Mouse (Mus musculus) heart, adult 18-20 months (tissue): ENCODE data around the gene Map3k5. TPM values are rescaled to one million over a fixed set of nuclear protein-coding genes. Genes with fewer than 3 reads are reported as not detected.
A peak's percentile ranks its signal among the peaks of the same experiment; 100 is the strongest.

Source experiments
- DNase-seq, 2 experiments: peaks; one replicate each; pipeline ENCODE4 v3.0.0; 2021 to 2022; ENCODE audit warnings: mixed read lengths in 1 of 2
- total RNA-seq, 2 experiments: library from RNA; stranded (reverse); gene quantifications; 2 replicates each; pipeline ENCODE4 v1.2.3; 2021

The Map3k5 gene
- total RNA-seq, 2 experiments from 2014 or later: 34.1 to 40.7 TPM

DNA sequence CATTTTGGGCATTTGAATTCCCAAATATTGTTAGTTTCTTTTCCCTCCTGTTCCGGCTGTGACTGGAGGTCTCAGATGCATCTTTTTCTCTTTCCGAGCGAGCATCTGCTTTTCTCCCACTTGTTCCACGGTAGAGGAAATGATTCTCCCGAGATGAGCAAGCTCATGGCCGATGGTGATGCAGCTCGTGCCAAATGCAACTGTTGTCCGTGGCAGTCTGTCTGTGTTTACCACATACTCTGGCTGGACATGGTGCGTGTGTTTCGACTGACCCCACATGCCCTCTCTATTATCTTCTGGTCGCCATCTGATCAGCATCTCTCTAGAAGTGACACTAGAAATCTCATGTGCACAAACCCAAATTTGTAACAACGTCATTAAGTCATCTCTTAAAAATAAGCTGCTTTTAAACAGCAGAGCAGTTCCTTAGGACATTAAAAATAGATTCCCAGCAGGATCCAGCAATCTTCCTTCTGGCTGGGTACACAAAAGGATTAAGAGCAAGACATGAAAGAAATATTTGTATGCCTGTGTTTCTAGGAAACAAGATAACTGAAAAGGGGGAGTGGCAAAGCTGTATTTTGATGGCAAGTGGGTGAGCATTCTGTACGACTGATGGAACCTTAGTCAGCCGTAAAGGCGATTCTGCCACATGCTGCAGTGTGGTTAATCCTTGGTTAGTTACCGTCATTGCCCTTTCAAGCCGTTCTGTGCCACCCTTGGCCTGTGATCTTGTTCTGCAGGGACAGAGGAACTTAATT, 72.2 kb downstream of the Map3k5 start:
- peak in 1 of 2 experiments; percentile 23 for DNase-seq

DNA sequence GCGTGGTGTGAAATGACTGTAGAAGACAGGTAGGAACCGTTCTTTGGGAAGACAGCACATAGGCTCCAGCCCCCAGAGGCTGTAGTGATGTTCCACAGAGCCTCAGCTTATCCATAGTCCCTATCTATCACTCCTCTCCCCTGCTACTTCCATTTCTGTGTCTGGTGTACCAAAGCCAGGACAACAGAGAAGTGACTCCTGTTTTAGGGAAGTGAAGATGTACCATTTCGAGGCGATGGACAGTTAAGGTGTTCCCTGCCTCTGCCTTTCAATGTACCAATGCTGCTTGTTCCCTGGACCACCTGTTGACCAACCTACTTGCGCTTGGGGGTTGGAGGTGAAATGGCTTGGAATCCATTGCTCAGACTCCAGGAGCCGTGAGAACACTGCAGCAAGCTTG, 75.0 kb downstream of the Map3k5 start:
- DNase-seq: no peak

GRCm38 (mm10) chr10:20010018-20010417, 75.7 kb downstream of the Map3k5 start:
- DNase-seq: no peak

- no peak for DNase-seq
These were observed 84.1 kb downstream of the Map3k5 start for GRCm38 (mm10) chr10:20018406-20018805.

- DNase-seq: no peak
These were observed 84.5 kb downstream of the Map3k5 start for GRCm38 (mm10) chr10:20018806-20019205.

GRCm38 (mm10) chr10:20021256-20021655, 87.0 kb downstream of the Map3k5 start:
- DNase-seq: no peak

GRCm38 (mm10) chr10:20021670-20022468, 87.6 kb downstream of the Map3k5 start:
- DNase-seq: no peak

DNA sequence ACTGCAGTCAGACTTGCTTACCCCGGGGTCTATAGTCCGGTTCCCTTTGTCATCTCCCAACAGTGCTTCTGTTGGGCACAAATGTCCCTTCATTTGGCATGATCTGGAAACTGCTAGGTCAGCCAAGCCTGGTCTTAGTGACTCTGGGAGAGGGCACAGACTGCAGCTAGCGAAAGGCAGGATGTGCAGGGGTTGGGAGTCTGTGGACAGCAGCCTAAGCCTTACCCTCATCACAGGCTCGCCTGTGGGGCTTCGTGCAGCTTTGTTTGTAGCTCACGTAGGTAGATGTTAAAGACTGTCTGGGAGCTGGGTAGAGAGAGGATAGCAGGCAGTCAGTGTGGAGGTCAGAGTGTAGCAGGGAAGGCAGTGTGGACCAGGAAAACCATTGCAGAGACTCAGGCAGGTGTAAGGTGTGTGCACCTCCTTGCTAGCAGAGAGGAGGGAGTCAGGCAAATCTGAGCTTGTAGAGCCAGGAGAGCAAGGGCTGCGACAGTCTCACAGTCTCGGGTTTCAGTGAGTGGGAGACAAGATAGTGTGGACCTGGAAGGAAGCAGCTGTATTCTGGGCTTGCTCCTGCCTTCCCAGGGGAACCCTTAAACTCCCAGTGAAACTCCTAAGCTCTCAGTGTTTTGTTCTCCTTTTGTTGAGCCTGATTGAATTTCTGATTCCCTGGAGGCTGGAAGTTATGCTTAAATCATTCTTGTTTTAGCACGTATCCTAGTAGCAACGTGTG, 88.5 kb downstream of the Map3k5 start:
- no peak for DNase-seq

DNA sequence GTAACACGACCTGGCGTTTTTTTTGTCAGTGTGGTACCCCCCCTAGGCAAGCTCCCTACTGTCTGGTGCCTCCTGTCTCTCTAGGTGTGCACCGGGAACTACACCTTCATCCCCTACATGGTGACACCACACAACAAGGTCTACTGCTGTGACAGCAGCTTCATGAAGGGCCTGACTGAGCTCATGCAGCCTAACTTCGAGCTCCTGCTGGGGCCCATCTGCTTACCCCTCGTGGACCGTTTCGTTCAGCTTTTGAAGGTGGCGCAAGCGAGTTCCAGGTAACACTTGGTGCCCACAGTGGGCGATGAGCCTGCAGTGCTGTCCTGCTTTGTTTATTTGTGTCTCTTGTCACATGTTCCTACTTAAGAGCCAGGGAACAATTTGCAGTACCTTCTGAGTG, 89.3 kb downstream of the Map3k5 start:
- no peak for DNase-seq

GRCm38 (mm10) chr10:20024891-20025290, 90.6 kb downstream of the Map3k5 start:
- DNase-seq: no peak

DNA sequence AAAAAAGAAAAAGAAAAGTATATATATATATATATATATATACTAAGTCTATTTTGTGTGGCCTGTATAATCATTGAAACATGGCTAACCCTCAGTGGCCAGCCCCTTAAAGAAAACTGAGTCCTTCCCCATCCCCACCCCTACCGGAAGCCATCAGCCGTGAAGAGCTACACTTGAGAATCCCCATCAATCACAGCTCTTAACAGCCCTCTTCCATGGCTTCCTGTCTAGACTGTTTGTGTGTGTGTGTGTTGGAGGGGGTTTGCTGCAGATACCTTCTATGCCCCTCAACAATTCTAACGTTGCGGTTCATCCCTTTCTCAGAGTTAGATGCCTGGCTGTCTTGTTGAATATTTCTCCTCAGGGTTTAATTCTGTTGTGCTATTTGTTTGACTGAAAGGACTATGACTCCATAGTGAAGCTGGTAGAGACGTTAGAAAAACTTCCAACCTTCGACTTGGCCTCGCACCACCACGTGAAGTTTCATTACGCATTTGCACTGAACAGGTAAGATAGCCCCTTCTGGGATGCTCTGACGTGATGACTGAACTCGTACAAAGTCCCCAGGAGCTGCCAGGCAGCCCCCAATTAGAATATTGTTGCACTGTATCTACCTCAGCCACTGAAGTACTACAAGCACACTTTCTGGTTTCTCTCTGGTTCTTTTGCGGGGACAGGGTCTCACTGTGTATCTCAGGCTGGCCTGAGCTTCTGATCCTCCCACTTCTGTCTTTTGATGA, 91.7 kb downstream of the Map3k5 start:
- DNase-seq: no peak

DNA sequence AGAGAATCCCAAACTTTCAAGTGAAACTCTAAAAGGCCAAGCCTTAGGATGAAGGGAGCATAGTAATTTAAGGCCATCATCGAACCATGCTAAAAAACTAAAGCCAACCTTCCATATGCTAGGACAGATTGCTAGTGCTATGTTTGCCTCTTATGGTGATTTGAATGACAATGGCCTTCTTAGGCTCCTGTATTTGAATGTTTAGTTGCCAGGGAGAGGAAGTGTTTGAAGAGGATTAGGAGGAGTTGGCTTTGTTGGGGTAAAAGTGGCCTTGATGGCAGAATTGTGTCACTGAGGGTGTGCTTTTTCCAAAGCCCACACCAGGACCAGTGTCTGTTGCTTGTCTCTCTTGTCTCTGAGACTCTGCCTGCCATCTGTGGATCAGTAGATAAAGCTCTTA, 96.4 kb downstream of the Map3k5 start:
- no peak for DNase-seq

- peak; percentile 80 to 83 for DNase-seq
These were observed 97.7 kb downstream of the Map3k5 start for GRCm38 (mm10) chr10:20031936-20032335.

DNA sequence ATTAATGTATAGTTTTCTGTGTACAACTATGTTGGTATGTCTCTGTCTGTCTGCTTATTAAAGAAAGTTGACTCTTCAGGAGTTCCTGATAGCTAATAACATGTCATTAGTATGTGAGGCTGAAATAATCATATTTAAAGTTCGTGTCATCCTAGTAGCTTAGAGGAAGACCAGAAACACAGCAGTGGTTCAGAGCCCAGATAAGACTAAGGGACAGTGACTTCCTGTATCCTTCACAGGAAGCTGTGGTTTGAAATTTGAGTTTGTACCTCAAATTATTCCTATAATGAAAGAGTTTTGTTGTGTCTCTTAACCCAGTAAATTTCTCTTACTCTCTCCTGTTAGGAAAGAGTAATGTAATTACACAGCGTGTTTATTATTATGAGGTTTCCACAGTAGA, 102.1 kb downstream of the Map3k5 start:
- no peak for DNase-seq

- DNase-seq: no peak
These were observed 102.6 kb downstream of the Map3k5 start for GRCm38 (mm10) chr10:20036846-20037245.

- no peak for DNase-seq
These were observed 105.3 kb downstream of the Map3k5 start for GRCm38 (mm10) chr10:20039531-20039930.

GRCm38 (mm10) chr10:20040116-20040515, 105.8 kb downstream of the Map3k5 start:
- peak; percentile 73 to 88 for DNase-seq

DNA sequence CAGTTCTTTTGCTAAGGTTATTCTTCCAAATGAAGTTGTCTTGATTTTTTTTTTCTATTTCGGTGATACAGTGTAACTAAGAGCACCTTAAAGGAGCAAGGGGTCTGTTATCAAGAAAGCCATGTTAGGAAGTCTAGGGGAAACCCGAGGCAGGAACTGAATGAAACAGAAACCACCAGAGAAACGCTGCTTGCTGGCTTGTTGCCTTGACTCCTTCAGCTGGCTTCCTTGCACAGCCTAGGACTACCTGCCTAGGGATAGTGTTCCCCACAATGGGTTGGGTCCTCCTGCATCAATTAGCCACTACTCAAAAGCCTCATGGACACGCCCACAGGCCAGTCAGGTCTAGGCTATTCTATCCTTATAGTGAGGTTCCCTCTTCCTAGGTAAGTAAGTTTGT, 106.4 kb downstream of the Map3k5 start:
- no peak for DNase-seq

GRCm38 (mm10) chr10:20042081-20042480, 107.8 kb downstream of the Map3k5 start:
- DNase-seq: no peak

DNA sequence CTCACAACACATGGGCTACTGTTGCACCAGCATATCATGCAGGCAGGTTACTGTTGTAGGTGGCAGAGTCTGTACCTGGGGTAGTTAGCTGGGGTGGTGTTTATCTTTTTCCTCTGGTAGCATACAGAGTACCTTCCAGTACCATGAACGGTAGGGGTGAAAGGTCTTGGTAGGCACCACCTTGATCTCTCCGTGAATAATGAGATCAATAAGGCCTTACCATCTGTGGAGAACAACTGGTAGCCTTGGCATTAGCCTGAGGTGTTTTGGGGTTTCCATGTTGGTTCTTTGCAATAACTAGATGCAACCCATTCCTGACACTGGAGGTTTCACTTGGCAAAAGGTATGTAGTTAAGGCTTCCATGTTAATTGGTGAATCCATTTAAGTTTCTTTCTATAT, 109.8 kb downstream of the Map3k5 start:
- DNase-seq: no peak

DNA sequence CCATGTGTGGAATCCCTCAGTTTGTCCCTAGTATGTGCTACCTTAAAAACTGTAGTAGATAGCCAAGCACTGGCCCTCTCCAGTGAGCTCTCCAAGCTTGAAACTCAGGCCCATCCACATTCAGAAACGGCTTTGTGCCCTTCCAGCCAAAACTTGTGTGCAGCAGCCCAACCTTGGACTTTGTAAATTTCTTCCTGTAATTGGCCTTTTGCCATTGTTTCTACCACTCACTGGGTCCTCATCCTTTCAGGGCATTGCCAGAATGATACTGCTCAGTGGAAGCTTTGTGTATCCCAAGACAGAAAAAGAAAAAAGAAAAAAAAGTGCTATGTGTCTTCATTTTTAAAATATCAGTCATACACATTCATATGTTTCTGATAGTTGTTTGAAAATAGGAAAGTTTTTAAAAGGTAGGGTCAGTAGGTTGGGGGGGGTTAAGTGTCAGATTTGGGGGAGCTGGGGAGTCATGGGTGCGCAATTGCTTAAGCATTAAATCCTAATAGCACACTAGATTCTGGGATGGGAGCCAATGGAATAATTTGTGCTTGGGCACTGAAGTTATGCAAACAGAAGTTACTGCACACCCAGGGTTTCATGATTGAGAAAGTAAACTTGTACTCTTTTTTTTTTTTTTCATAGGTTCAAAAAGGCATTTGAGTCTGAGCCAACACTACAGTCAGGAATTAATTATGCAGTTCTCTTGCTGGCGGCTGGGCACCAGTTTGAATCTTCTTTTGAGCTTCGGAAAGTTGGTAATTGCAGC, 111.6 kb downstream of the Map3k5 start:
- peak; percentile 71 to 74 for DNase-seq
